Mouse (Mus musculus) lung, postnatal 0 days (tissue): ENCODE data around the gene Madd. TPM values are rescaled to one million over a fixed set of nuclear protein-coding genes. Genes with fewer than 3 reads are reported as not detected.

Experiments
- ATAC-seq: fragments of 200-750 bp; cut with Nextera tagmentation; 2 replicates; pipeline ENCODE4 v1.8.0; 2017; ENCODE audit warnings: moderate library complexity
- DNase-seq: peaks from one replicate; pipeline ENCODE4 v3.0.0-alpha.2; 2016; ENCODE audit warnings: low spot score
- H3K27ac ChIP-seq: fragments of 300-500 bp; sonication (generic); 2 replicates; pipeline ENCODE4 v1.5.1; 2014; ENCODE audit warnings: antibody characterized with exemption, mild to moderate bottlenecking, low read length, mixed read lengths
- H3K27me3 ChIP-seq: fragments of 300-500 bp; sonication (generic); replicated peaks from 2 replicates; pipeline ENCODE4 v1.6.1; 2014; ENCODE audit warnings: low read length, mixed read lengths; ENCODE audit not compliant: insufficient read depth
- H3K36me3 ChIP-seq: fragments of 300-500 bp; sonication (generic); 2 replicates; pipeline ENCODE4 v1.6.1; 2014; ENCODE audit warnings: low read length, mixed read lengths; ENCODE audit not compliant: insufficient read depth
- H3K4me1 ChIP-seq: fragments of 300-500 bp; sonication (generic); 2 replicates; pipeline ENCODE4 v1.6.1; 2014; ENCODE audit warnings: antibody characterized with exemption, low read depth, low read length, mixed read lengths; ENCODE audit not compliant: insufficient read depth
- H3K4me2 ChIP-seq: fragments of 300-500 bp; sonication (generic); replicated peaks from 2 replicates; pipeline ENCODE4 v1.6.1; 2014; ENCODE audit warnings: low read depth, mild to moderate bottlenecking, low read length, moderate library complexity, mixed read lengths
- H3K4me3 ChIP-seq: fragments of 300-500 bp; sonication (generic); 2 replicates; pipeline ENCODE4 v1.5.1; 2014; ENCODE audit warnings: low read depth, low read length
- H3K9ac ChIP-seq: fragments of 300-500 bp; sonication (generic); replicated peaks from 2 replicates; pipeline ENCODE4 v1.6.1; 2014; ENCODE audit warnings: low read depth, mild to moderate bottlenecking
- H3K9me3 ChIP-seq: fragments of 300-500 bp; sonication (generic); 2 replicates; pipeline ENCODE4 v1.6.1; 2016; ENCODE audit warnings: low read length, mixed read lengths
- CTCF ChIP-seq: IDR thresholded peaks from 2 replicates; pipeline ENCODE4 v1.5.1; 2016; ENCODE audit warnings: antibody characterized with exemption, mild to moderate bottlenecking
- EP300 ChIP-seq: IDR thresholded peaks from 2 replicates; pipeline ENCODE4 v1.6.1; 2016; ENCODE audit warnings: antibody characterized with exemption, mild to moderate bottlenecking, control low read depth
- whole genome bisulfite sequencing: fragments of 180-500 bp; shearing (Covaris S2); extraction: QIAGEN DNeasy Blood & Tissue Kit; methylation state at CpG from one replicate; pipeline ENCODE4 v1.1.7; 2014; 5-methylcytosine and 5-hydroxymethylcytosine counted together
- polyA plus RNA-seq: library from polyadenylated mRNA; unstranded; fragments of >200 nt; fragmentation: Nextera tagmentation; extraction: Ambion mirVana; gene quantifications from 2 replicates; pipeline ENCODE4 v1.2.1, GENCODE M21; 2015

The Madd gene
- polyA plus RNA-seq, 1 experiment from 2014 or later, result 7.6 TPM

- no peak for TF ChIP-seq EP300
- TF ChIP-seq CTCF, result no peak
- Histone ChIP-seq H3K4me2 (no peak overlapping the region), H3K27ac (no peak overlapping the region), H3K9me3 (no peaks in the 10 kb centered on the region), H3K4me3 (no peak overlapping the region), H3K9ac (no peak overlapping the region), H3K27me3 (no peaks in the 10 kb centered on the region), H3K36me3 (peaks cover 39% of the 10 kb centered on the region), H3K4me1 (no peaks in the 10 kb centered on the region)
- DNase-seq (no peak), ATAC-seq (no peak)
- 65% methylated on average over 4 of the region's 4 CpGs for WGBS
Observed at GRCm38 (mm10) chr2:91167629-91168028, 16.0 kb downstream of the Madd start.

DNA sequence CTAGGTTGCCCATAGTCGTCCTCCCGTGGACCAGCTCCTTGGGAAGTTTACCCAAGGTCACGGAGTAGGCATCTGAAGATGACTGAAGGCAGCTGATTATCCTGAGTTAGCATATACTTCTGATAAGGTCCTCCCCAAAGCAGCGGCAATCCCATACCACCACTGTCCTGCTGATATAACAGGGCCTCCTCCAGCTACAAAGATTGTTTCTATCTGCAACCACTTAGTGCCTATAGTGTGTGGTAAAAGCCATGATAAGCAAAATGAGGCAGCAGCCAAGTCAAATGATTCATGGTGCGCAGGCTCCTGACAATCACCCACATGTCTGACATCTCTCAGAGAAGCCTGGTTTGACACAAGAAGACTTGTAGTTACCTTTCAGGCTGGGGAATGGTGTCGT is 18.6 kb downstream of the Madd start:
- Histone ChIP-seq H3K9ac (no peak overlapping the region), H3K4me1 (no peaks in the 10 kb centered on the region), H3K27ac (no peak overlapping the region), H3K9me3 (no peaks in the 10 kb centered on the region), H3K4me2 (no peak overlapping the region), H3K27me3 (no peaks in the 10 kb centered on the region), H3K4me3 (no peak overlapping the region), H3K36me3 (peaks cover 37% of the 10 kb centered on the region; the same call in 1 of the 2 replicates)
- TF ChIP-seq CTCF (no peak), EP300 (no peak)
- ATAC-seq (no peak), DNase-seq (no peak)
- WGBS, result 78% methylated on average over 6 of the region's 6 CpGs

- no peak for TF ChIP-seq EP300
- no peak for TF ChIP-seq CTCF
- Histone ChIP-seq H3K4me1 (no peaks in the 10 kb centered on the region), H3K9me3 (no peaks in the 10 kb centered on the region), H3K27me3 (no peaks in the 10 kb centered on the region), H3K36me3 (peaks cover 35% of the 10 kb centered on the region; the same call in 1 of the 2 replicates), H3K4me2 (no peak overlapping the region), H3K27ac (no peak overlapping the region), H3K9ac (no peak overlapping the region), H3K4me3 (no peak overlapping the region)
- WGBS, result 92% methylated on average over 5 of the region's 5 CpGs
- DNase-seq, result no peak
- no peak for ATAC-seq
Observed at GRCm38 (mm10) chr2:91163532-91163931, 20.1 kb downstream of the Madd start.

DNA sequence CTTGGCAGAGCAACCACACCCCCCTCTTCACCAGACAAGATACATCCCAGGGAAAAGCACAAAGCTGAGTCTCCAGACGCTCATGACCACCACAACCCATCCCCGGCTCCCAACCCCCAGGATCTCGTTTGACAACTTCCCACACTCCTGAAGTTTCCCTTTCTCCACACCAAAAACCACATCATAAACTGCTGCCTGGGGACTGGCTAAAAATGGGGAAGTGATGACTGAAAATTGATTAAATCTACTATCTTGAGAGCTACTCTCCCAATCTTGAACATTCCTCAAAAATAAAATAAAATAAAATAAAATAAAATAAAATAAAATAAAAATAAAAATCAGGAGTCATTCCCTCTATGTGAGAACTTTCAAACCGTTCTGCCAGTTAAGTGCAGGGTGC is 20.7 kb downstream of the Madd start:
- Histone ChIP-seq H3K9ac (no peak overlapping the region), H3K4me3 (no peak overlapping the region), H3K27me3 (no peaks in the 10 kb centered on the region), H3K27ac (no peak overlapping the region), H3K4me1 (no peaks in the 10 kb centered on the region), H3K36me3 (peaks cover 38% of the 10 kb centered on the region), H3K4me2 (no peak overlapping the region), H3K9me3 (no peaks in the 10 kb centered on the region)
- 83% methylated on average over 4 of the region's 4 CpGs for WGBS
- no peak for DNase-seq
- no peak for TF ChIP-seq CTCF
- no peak for TF ChIP-seq EP300
- no peak for ATAC-seq

DNA sequence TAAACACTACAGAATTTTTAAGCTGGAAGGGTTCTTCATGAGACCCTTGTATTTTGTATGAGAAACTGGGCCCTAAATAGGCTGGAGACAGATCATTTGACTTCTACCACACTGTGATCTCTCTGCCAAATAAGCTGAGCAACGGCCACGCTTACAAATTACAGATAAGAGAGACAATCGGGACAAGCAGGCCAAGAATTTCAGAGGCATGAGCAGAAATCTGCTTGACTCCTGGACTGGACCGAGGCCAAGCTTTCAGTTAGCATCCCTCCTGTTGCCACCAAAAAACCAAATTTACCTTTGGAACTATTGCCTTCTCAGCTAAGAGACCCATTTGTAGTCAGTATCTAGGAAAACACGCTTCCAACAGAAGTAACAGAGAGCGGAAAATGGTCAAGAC is 23.0 kb downstream of the Madd start:
- no peaks in the 10 kb centered on the region for H3K4me1 ChIP-seq
- 38% methylated on average over 6 of the region's 6 CpGs for WGBS
- ATAC-seq, result no peak
- peaks cover 26% of the 10 kb centered on the region for H3K36me3 ChIP-seq
- no peak overlapping the region for H3K4me3 ChIP-seq
- no peak overlapping the region for H3K4me2 ChIP-seq
- TF ChIP-seq CTCF (no peak), EP300 (no peak)
- no peaks in the 10 kb centered on the region for H3K27me3 ChIP-seq
- peak overlapping the region; percentile 39; the same call in 1 of the 2 replicates for H3K27ac ChIP-seq
- no peaks in the 10 kb centered on the region for H3K9me3 ChIP-seq
- no peak for DNase-seq
- no peak overlapping the region for H3K9ac ChIP-seq

GRCm38 (mm10) chr2:91157002-91157752 is 26.5 kb downstream of the Madd start:
- Histone ChIP-seq H3K4me2 (no peak overlapping the region), H3K9me3 (no peaks in the 10 kb centered on the region), H3K36me3 (peaks cover 23% of the 10 kb centered on the region), H3K27me3 (no peaks in the 10 kb centered on the region), H3K27ac (peak overlapping the region; percentile 59), H3K9ac (no peak overlapping the region), H3K4me3 (no peak overlapping the region), H3K4me1 (no peaks in the 10 kb centered on the region)
- WGBS, result 34% methylated on average over 6 of the region's 6 CpGs
- no peak for TF ChIP-seq CTCF
- peak; percentile 47 for TF ChIP-seq EP300
- peak; percentile 67 for DNase-seq
- ATAC-seq, result peak; percentile 89
